Mouse (Mus musculus): ENCODE measurements at regions not wholly inside any gene's neighbourhood (a gene's known extent, or its start where the extent isn't known, plus 50 kb on each side); places are given as distances from the start of the nearest gene placed in this dataset.

- DNase-seq, result no peak
Observed at GRCm38 (mm10) chr4:39508866-39509265, 58.8 kb downstream of the 1700009N14Rik start.

GRCm38 (mm10) chr4:39527492-39527891, 77.4 kb downstream of the 1700009N14Rik start:
- DNase-seq, result no peak

- peak; percentile 1 for DNase-seq
Observed at GRCm38 (mm10) chr4:39528661-39529060, 78.6 kb downstream of the 1700009N14Rik start.

GRCm38 (mm10) chr4:39556101-39556763, 106.1 kb downstream of the 1700009N14Rik start:
- no peak for DNase-seq

- no peak for DNase-seq
Observed at GRCm38 (mm10) chr4:39597426-39597825, 147.3 kb downstream of the 1700009N14Rik start.

- DNase-seq, result no peak
Observed at GRCm38 (mm10) chr4:39605046-39605445, 155.0 kb downstream of the 1700009N14Rik start.

GRCm38 (mm10) chr4:39644136-39644535, 194.0 kb downstream of the 1700009N14Rik start:
- no peak for DNase-seq

GRCm38 (mm10) chr4:39644849-39645248, 194.8 kb downstream of the 1700009N14Rik start:
- DNase-seq, result no peak

- DNase-seq, result no peak
Observed at GRCm38 (mm10) chr4:39660538-39660937, 210.4 kb downstream of the 1700009N14Rik start.

- DNase-seq, result peak; percentile 8
Observed at GRCm38 (mm10) chr4:39672609-39673008, 222.5 kb downstream of the 1700009N14Rik start.

- no peak for DNase-seq
Observed at GRCm38 (mm10) chr4:39695236-39695635, 245.1 kb downstream of the 1700009N14Rik start.

GRCm38 (mm10) chr4:39697565-39697964, 247.5 kb downstream of the 1700009N14Rik start:
- peak; percentile 47 for DNase-seq

- DNase-seq, result no peak
Observed at GRCm38 (mm10) chr4:39699347-39699746, 249.3 kb downstream of the 1700009N14Rik start.

GRCm38 (mm10) chr4:39717477-39717876, 267.4 kb downstream of the 1700009N14Rik start:
- no peak for DNase-seq

- DNase-seq, result no peak
Observed at GRCm38 (mm10) chr4:39718691-39719090, 268.6 kb downstream of the 1700009N14Rik start.

GRCm38 (mm10) chr4:39719951-39720350, 269.9 kb downstream of the 1700009N14Rik start:
- DNase-seq, result no peak

- no peak for DNase-seq
Observed at GRCm38 (mm10) chr4:39721524-39721923, 271.4 kb downstream of the 1700009N14Rik start.

- DNase-seq, result no peak
Observed at GRCm38 (mm10) chr4:39765586-39765985, 315.5 kb downstream of the 1700009N14Rik start.

GRCm38 (mm10) chr4:39791096-39791495, 341.0 kb downstream of the 1700009N14Rik start:
- DNase-seq, result no peak

- DNase-seq, result no peak
Observed at GRCm38 (mm10) chr4:39809950-39810349, 332.9 kb upstream of the Aco1 start.

GRCm38 (mm10) chr4:39812766-39813165, 330.1 kb upstream of the Aco1 start:
- DNase-seq, result no peak

- DNase-seq, result no peak
Observed at GRCm38 (mm10) chr4:39815620-39816019, 327.3 kb upstream of the Aco1 start.

GRCm38 (mm10) chr4:39817675-39818074, 325.2 kb upstream of the Aco1 start:
- DNase-seq, result no peak

- DNase-seq, result no peak
Observed at GRCm38 (mm10) chr4:39833634-39834033, 309.2 kb upstream of the Aco1 start.

Data from embryo, embryonic 11 days (tissue).